Mouse (Mus musculus): Measurements from ENCODE around the gene Syt11.
"Not testable (repeated sequence)": the region's sequence is repeated elsewhere in the genome, so short reads cannot be mapped to it uniquely, and the experiment has no call there.

DNA sequence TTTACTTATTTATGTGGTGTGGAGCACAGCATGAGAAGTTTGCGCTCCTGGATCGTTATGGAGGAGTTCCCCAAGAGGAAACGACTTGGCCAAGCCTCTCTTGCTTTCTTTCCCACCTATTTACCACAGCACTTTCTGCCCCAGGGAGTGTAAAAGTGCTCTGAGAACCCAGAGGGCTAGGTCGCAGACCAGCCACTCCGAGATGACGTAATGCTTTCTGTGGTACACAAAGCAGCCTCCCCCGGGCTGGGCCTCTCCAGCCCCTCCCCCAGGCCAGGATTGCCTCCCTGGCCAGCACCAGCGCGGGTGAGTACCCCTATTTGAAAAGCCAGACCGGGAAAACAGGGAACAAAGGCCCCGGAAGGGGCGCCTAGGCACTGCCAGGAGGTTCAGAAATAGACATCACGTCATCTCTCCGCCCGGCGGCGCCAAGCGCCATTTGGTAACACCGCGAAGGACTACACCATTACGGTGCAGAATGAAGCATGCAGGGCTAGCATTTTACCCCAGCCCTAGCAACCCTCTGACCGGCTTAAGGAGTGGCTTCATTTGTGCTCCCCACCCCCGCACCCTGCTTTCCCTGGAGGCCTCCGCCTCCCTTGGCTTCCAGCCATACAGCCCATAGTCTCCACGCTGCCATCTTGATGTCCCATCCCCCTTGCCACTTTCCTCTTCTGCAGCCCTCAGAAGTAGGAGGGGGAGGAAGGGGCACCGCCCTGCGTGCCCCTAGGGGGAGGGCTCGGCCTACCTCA lies 3.6 kb downstream of the Syt11 start:
- not testable (repeated sequence) for TF ChIP-seq CTCF (conservative IDR thresholded peaks at IDR 0.05; ENCODE audit: low read length); NANOG (IDR thresholded peaks at IDR 0.05; ENCODE audit: borderline replicate concordance, low read length)

Measured in E14TG2a.4 (cell line).